Mouse (Mus musculus) heart, postnatal 0 days (tissue): ENCODE results near the gene Cux2.

Source experiments
- CTCF ChIP-seq: IDR thresholded peaks from 2 replicates; pipeline ENCODE4 v1.5.1; 2016; ENCODE audit warnings: antibody characterized with exemption, control low read depth, low read depth
- EP300 ChIP-seq: IDR thresholded peaks from 2 replicates; pipeline ENCODE4 v1.6.1; 2016; ENCODE audit warnings: antibody characterized with exemption, low read depth

DNA sequence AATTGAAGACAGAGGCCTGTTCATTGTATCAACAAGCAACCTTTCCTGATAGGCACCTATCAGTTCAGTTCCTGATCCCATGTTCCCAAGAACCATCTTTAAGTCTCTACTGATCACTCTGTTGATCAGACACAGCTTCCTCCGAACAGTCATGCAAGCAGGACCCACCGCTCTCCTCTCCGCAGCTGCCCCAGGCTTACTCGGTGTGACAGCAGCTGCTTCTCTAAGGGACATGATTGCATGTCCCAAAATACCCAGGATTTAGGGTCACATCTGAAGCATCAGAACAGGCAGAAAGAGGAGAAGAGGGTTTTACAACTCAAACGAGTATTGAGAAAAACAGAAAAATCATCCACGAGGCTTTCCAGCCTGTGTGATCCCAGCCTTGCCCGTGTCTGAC lies 35.4 kb upstream of the Cux2 start:
- TF ChIP-seq CTCF (no peak), EP300 (no peak)
